Mouse (Mus musculus) 3T3-L1 (cell line): ENCODE measurements around the gene Safb.
"Not testable (repeated sequence)": the region's sequence is repeated elsewhere in the genome, so short reads cannot be mapped to it uniquely, and the experiment has no call there.

Experiments
- DNase-seq: peaks from one replicate; pipeline ENCODE4 v3.0.0-alpha.2; 2015; ENCODE audit warnings: low read depth, low spot score

Safb gene

GRCm38 (mm10) chr17:56609452-56610171 lies 25.0 kb downstream of the Safb start, which contains the start of gene 2410015M20Rik:
2410015M20Rik (minus strand) TSS chr17:56609771.
- peak; percentile 99 for DNase-seq

- DNase-seq: no peak
Observed at GRCm38 (mm10) chr17:56611323-56611722, 26.7 kb downstream of the Safb start.

- peak; percentile 44 for DNase-seq
Observed at GRCm38 (mm10) chr17:56611861-56612564, 27.4 kb downstream of the Safb start.

GRCm38 (mm10) chr17:56612565-56612939 lies 27.9 kb downstream of the Safb start:
- DNase-seq: not testable (repeated sequence)

- DNase-seq: peak; percentile 96
Observed at GRCm38 (mm10) chr17:56613236-56613844, 28.7 kb downstream of the Safb start, which contains the start of gene Rpl36. Rpl36 (plus strand) TSS chr17:56613416.

GRCm38 (mm10) chr17:56613893-56614292 lies 29.3 kb downstream of the Safb start:
- peak; percentile 43 for DNase-seq

- DNase-seq: peak; percentile 48
Observed at GRCm38 (mm10) chr17:56614391-56615135, 29.9 kb downstream of the Safb start.

GRCm38 (mm10) chr17:56615136-56615784 lies 30.6 kb downstream of the Safb start:
- DNase-seq: no peak

- DNase-seq: no peak
Observed at GRCm38 (mm10) chr17:56615792-56616191, 31.2 kb downstream of the Safb start.

- no peak for DNase-seq
Observed at GRCm38 (mm10) chr17:56616725-56617124, 32.1 kb downstream of the Safb start.

- DNase-seq: no peak
Observed at GRCm38 (mm10) chr17:56617628-56618027, 33.0 kb downstream of the Safb start.

GRCm38 (mm10) chr17:56625495-56625894 lies 40.9 kb downstream of the Safb start:
- peak; percentile 82 for DNase-seq

GRCm38 (mm10) chr17:56626260-56626659 lies 41.6 kb downstream of the Safb start:
- DNase-seq: peak; percentile 45

- peak; percentile 99 for DNase-seq
Observed at GRCm38 (mm10) chr17:56626754-56627470, 42.3 kb downstream of the Safb start, which contains the start of gene Lonp1. Lonp1 (minus strand) TSS chr17:56626887.

- DNase-seq: no peak
Observed at GRCm38 (mm10) chr17:56627530-56628277, 43.1 kb downstream of the Safb start, which contains the start of gene Catsperd. Catsperd (plus strand) TSS chr17:56628143.

- not testable (repeated sequence) for DNase-seq
Observed at GRCm38 (mm10) chr17:56629800-56630781, 45.5 kb downstream of the Safb start.

- DNase-seq: no peak
Observed at GRCm38 (mm10) chr17:56631807-56632206, 47.2 kb downstream of the Safb start.

- DNase-seq: no peak
Observed at GRCm38 (mm10) chr17:56634023-56634422, 49.4 kb downstream of the Safb start.
